Comparison of ENCODE assay signal across 10 mouse cellular contexts in the genomic region with DNA sequence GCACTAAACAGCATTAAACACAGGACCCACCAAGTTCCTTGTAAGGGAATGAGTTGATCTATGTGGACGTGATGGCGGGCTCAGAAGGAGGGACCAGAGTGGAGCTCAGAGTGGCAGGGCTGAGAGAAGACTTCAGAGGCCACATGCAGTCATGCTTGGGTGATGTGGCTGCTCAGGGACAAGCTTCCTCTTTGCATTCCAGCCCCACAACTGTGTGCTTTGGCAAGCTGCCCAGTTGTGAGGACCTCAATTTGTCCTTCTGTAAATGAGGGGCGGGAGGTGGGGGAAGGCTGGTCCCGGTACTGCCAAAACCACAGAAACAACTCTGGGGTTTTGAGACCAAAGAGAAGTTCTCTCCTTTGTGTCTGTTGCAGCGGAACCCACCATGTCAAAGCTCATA. TPM values are rescaled to one million over a fixed set of nuclear protein-coding genes. Genes with fewer than 3 reads are reported as not detected.
A peak's percentile ranks its signal among the peaks of the same experiment; 100 is the strongest.
DNase-seq lines count a peak whose midpoint lies in the region; ATAC-seq lines count a peak whose summit lies in the region.
"Had no signal": no experiment of that assay in that cellular context is flagged by ENCODE, and none has a peak within 500 bp of the region (broad histone marks: within the 10 kb centered on the region; RNA-seq: fewer than 3 reads in every experiment).

No protein-coding gene starts in this region.

- H3K9ac ChIP-seq in midbrain, embryonic 14.5 days (replicated peaks; ENCODE audit: low read length): no peak overlapping the region
- H3K9ac ChIP-seq in midbrain, embryonic 11.5 days (ENCODE audit: low read length): no peak overlapping the region
- no peak overlapping the region for H3K9ac ChIP-seq in embryonic facial prominence, embryonic 14.5 days (ENCODE audit: low read depth, low read length)
- H3K9ac ChIP-seq in stomach, embryonic 14.5 days (replicated peaks; ENCODE audit: low read depth, low read length): no peak overlapping the region
- H3K9ac ChIP-seq: limb, embryonic 15.5 days had no signal

- DNase-seq in midbrain, embryonic 14.5 days: peak; percentile 33
- no peak for DNase-seq in midbrain, embryonic 11.5 days (ENCODE audit: low spot score, missing footprints)
- peak; percentile 79 for DNase-seq in embryonic facial prominence, embryonic 14.5 days (ENCODE audit: low spot score)
- DNase-seq in kidney, postnatal 4 days: peak; percentile 63 to 71
- no peak for DNase-seq in layer of hippocampus, postnatal 10 days (ENCODE audit: low spot score in 2 of 2)
- DNase-seq in gastrocnemius, postnatal 25 days: no peak
- DNase-seq in urinary bladder, postnatal 4 days (ENCODE audit: low spot score in 2 of 2): no peak
- DNase-seq: right cerebral cortex, postnatal 14 days had no signal

- H3K4me2 ChIP-seq in midbrain, embryonic 14.5 days (ENCODE audit: low read length): no peak overlapping the region
- H3K4me2 ChIP-seq in midbrain, embryonic 11.5 days: no peak overlapping the region
- no peak overlapping the region for H3K4me2 ChIP-seq in embryonic facial prominence, embryonic 14.5 days (ENCODE audit: low read depth, low read length)
- no peak overlapping the region for H3K4me2 ChIP-seq in stomach, embryonic 14.5 days (replicated peaks; ENCODE audit: low read depth, low read length)
- H3K4me2 ChIP-seq: limb, embryonic 15.5 days had no signal

- no peak for ATAC-seq in midbrain, embryonic 14.5 days (ENCODE audit: low FRiP score, low TSS enrichment)
- ATAC-seq in midbrain, embryonic 11.5 days (ENCODE audit: low FRiP score): no peak
- ATAC-seq in embryonic facial prominence, embryonic 14.5 days (ENCODE audit: low read depth): peak; percentile 47; the same call in 1 of the 2 replicates
- ATAC-seq in stomach, embryonic 14.5 days (ENCODE audit: insufficient number of reproducible peaks, insufficient read depth, low FRiP score, low read depth): no peak

- H3K9me3 ChIP-seq in midbrain, embryonic 14.5 days (ENCODE audit: control insufficient read depth, low read length): no peaks in the 10 kb centered on the region
- H3K9me3 ChIP-seq in midbrain, embryonic 11.5 days (ENCODE audit: control insufficient read depth, low read length): no peaks in the 10 kb centered on the region
- H3K9me3 ChIP-seq in embryonic facial prominence, embryonic 14.5 days (ENCODE audit: control insufficient read depth, low read length): no peaks in the 10 kb centered on the region
- H3K9me3 ChIP-seq in stomach, embryonic 14.5 days (ENCODE audit: control insufficient read depth, low read depth, low read length): no peaks in the 10 kb centered on the region
- H3K9me3 ChIP-seq: limb, embryonic 15.5 days had no signal

- H3K4me1 ChIP-seq in midbrain, embryonic 14.5 days (ENCODE audit: control insufficient read depth, insufficient read depth, low read length): no peaks in the 10 kb centered on the region
- no peaks in the 10 kb centered on the region for H3K4me1 ChIP-seq in midbrain, embryonic 11.5 days (ENCODE audit: control insufficient read depth, insufficient read depth, low read length)
- H3K4me1 ChIP-seq in embryonic facial prominence, embryonic 14.5 days (ENCODE audit: control insufficient read depth, insufficient read depth, low read length): peaks cover 12% of the 10 kb centered on the region
- H3K4me1 ChIP-seq in stomach, embryonic 14.5 days (ENCODE audit: control insufficient read depth, insufficient read depth, low read length): peaks cover 7% of the 10 kb centered on the region; the same call in 1 of the 2 replicates

- H3K36me3 ChIP-seq in midbrain, embryonic 14.5 days (ENCODE audit: control insufficient read depth, insufficient read depth, low read length): no peaks in the 10 kb centered on the region
- H3K36me3 ChIP-seq in midbrain, embryonic 11.5 days (ENCODE audit: control insufficient read depth, insufficient read depth, low read length): no peaks in the 10 kb centered on the region
- no peaks in the 10 kb centered on the region for H3K36me3 ChIP-seq in embryonic facial prominence, embryonic 14.5 days (ENCODE audit: control insufficient read depth, insufficient read depth, low read length)
- no peaks in the 10 kb centered on the region for H3K36me3 ChIP-seq in stomach, embryonic 14.5 days (ENCODE audit: control insufficient read depth, insufficient read depth, low read length)
- H3K36me3 ChIP-seq: limb, embryonic 15.5 days had no signal

- no peak overlapping the region for H3K4me3 ChIP-seq in midbrain, embryonic 14.5 days (replicated peaks; ENCODE audit: low read depth, low read length)
- no peak overlapping the region for H3K4me3 ChIP-seq in midbrain, embryonic 11.5 days (ENCODE audit: low read depth, low read length)
- H3K4me3 ChIP-seq in embryonic facial prominence, embryonic 14.5 days (ENCODE audit: low read depth, low read length): no peak overlapping the region
- no peak overlapping the region for H3K4me3 ChIP-seq in stomach, embryonic 14.5 days (ENCODE audit: low read depth, low read length)
- H3K4me3 ChIP-seq: limb, embryonic 15.5 days had no signal

- H3K27ac ChIP-seq in midbrain, embryonic 14.5 days (replicated peaks; ENCODE audit: low read depth, low read length): no peak overlapping the region
- no peak overlapping the region for H3K27ac ChIP-seq in midbrain, embryonic 11.5 days (ENCODE audit: low read depth, low read length)
- peak overlapping the region; percentile 2; the same call in 1 of the 2 replicates for H3K27ac ChIP-seq in embryonic facial prominence, embryonic 14.5 days (replicated peaks; ENCODE audit: low read depth, low read length)
- 0 out of 2 replicates have a peak overlapping the region, but pooled peaks have one; percentile 4 for H3K27ac ChIP-seq in stomach, embryonic 14.5 days (ENCODE audit: low read length)
- H3K27ac ChIP-seq: limb, embryonic 15.5 days had no signal

- no peaks in the 10 kb centered on the region for H3K27me3 ChIP-seq in midbrain, embryonic 14.5 days (ENCODE audit: control insufficient read depth, insufficient read depth, low read length)
- no peaks in the 10 kb centered on the region for H3K27me3 ChIP-seq in midbrain, embryonic 11.5 days (ENCODE audit: control insufficient read depth, insufficient read depth, low read length)
- H3K27me3 ChIP-seq in embryonic facial prominence, embryonic 14.5 days (replicated peaks; ENCODE audit: control insufficient read depth, insufficient read depth, low read length): no peaks in the 10 kb centered on the region
- no peaks in the 10 kb centered on the region for H3K27me3 ChIP-seq in stomach, embryonic 14.5 days (ENCODE audit: control insufficient read depth, insufficient read depth, low read length)
- H3K27me3 ChIP-seq: limb, embryonic 15.5 days had no signal

- WGBS in midbrain, embryonic 14.5 days: 77% methylated on average over 5 of the region's 5 CpGs
- 85% methylated on average over 5 of the region's 5 CpGs for WGBS in midbrain, embryonic 11.5 days
- 40% methylated on average over 5 of the region's 5 CpGs for whole genome bisulfite sequencing in embryonic facial prominence, embryonic 14.5 days
- 61% methylated on average over 5 of the region's 5 CpGs for WGBS in stomach, embryonic 14.5 days

RNA-seq across cellular contexts. Expression of a gene that starts 33.3 kb away (rescaled TPM):
- polyA plus RNA-seq in midbrain, embryonic 14.5 days (2014; fragmentation: Nextera tagmentation; extraction: Ambion mirVana): 8.7 and 12.5 TPM in 2 replicates
- 9.6 and 10.7 TPM in 2 replicates for polyA plus RNA-seq in midbrain, embryonic 11.5 days (2014; fragmentation: Nextera tagmentation; extraction: Ambion mirVana)
- polyA plus RNA-seq in embryonic facial prominence, embryonic 14.5 days (2014; fragmentation: Nextera tagmentation; extraction: Ambion mirVana): 15.2 and 17.4 TPM in 2 replicates
- polyA plus RNA-seq in stomach, embryonic 14.5 days (2014; fragmentation: Nextera tagmentation; extraction: Ambion mirVana): 19.0 and 21.8 TPM in 2 replicates
- total RNA-seq in layer of hippocampus, postnatal 10 days (2021): 10 to 100 TPM in 1 of 2 experiments, 1 to 10 TPM in 1; 8.3 to 10.3 TPM
- 10 to 100 TPM; 15.5 to 17.2 TPM for total RNA-seq in gastrocnemius, postnatal 25 days (2021)

RNA-seq across cellular contexts. Expression of a gene that starts 55.4 kb away (rescaled TPM):
- polyA plus RNA-seq in midbrain, embryonic 14.5 days (2014; fragmentation: Nextera tagmentation; extraction: Ambion mirVana): 489 and 530 TPM in 2 replicates
- 802 and 844 TPM in 2 replicates for polyA plus RNA-seq in midbrain, embryonic 11.5 days (2014; fragmentation: Nextera tagmentation; extraction: Ambion mirVana)
- polyA plus RNA-seq in embryonic facial prominence, embryonic 14.5 days (2014; fragmentation: Nextera tagmentation; extraction: Ambion mirVana): 433 and 475 TPM in 2 replicates
- 474 and 532 TPM in 2 replicates for polyA plus RNA-seq in stomach, embryonic 14.5 days (2014; fragmentation: Nextera tagmentation; extraction: Ambion mirVana)
- 100 to 1,000 TPM; 238 to 239 TPM for total RNA-seq in layer of hippocampus, postnatal 10 days (2021)
- total RNA-seq in gastrocnemius, postnatal 25 days (2021): 100 to 1,000 TPM; 102 to 105 TPM

Comparison
In these comparisons a context has a peak if more than half of its experiments do, and no peak if none do; other contexts are left out.
1. DNase-seq: peak in midbrain, embryonic 14.5 days (single experiment), embryonic facial prominence, embryonic 14.5 days (single experiment) and kidney, postnatal 4 days (2 of 2); none in midbrain, embryonic 11.5 days (single experiment), layer of hippocampus, postnatal 10 days (0 of 2), gastrocnemius, postnatal 25 days (single experiment) and urinary bladder, postnatal 4 days (0 of 2).
2. H3K27ac ChIP-seq: peak in embryonic facial prominence, embryonic 14.5 days (single experiment) and stomach, embryonic 14.5 days (single experiment); none in midbrain, embryonic 14.5 days (single experiment) and midbrain, embryonic 11.5 days (single experiment).